Mouse (Mus musculus) kidney, adult 2 months (tissue): ENCODE results near the gene Galnt6. TPM values are rescaled to one million over a fixed set of nuclear protein-coding genes. Genes with fewer than 3 reads are reported as not detected.
A peak's percentile ranks its signal among the peaks of the same experiment; 100 is the strongest.

ENCODE experiments used
- DNase-seq: peaks from one replicate; pipeline ENCODE4 v3.0.0; 2021
- H3K27ac ChIP-seq: fragments of 200-500 bp; 2 replicates; pipeline ENCODE4 v1.5.1; 2012; ENCODE audit warnings: low read depth, low read length, control low read depth, inconsistent platforms; ENCODE audit not compliant: insufficient read depth
- H3K27me3 ChIP-seq: fragments of 200-500 bp; replicated peaks from 2 replicates; pipeline ENCODE4 v1.6.1; 2012; ENCODE audit warnings: mild to moderate bottlenecking, moderate library complexity, low read length, inconsistent platforms; ENCODE audit not compliant: control insufficient read depth, insufficient read depth
- H3K36me3 ChIP-seq: fragments of 200-500 bp; 2 replicates; pipeline ENCODE4 v1.6.1; 2012; ENCODE audit warnings: mild to moderate bottlenecking, moderate library complexity, low read length, inconsistent platforms; ENCODE audit not compliant: control insufficient read depth, insufficient read depth
- H3K4me1 ChIP-seq: fragments of 200-500 bp; 2 replicates; pipeline ENCODE4 v1.6.1; 2011; ENCODE audit warnings: low read length; ENCODE audit not compliant: control insufficient read depth, insufficient read depth
- H3K4me3 ChIP-seq: fragments of 200-500 bp; 2 replicates; pipeline ENCODE4 v1.5.1; 2011; ENCODE audit warnings: mild to moderate bottlenecking, low read depth, low read length, control low read depth; ENCODE audit not compliant: insufficient read depth
- CTCF ChIP-seq: fragments of 200-500 bp; conservative IDR thresholded peaks from 2 replicates; pipeline ENCODE4 v1.5.1; 2011; ENCODE audit warnings: low read depth, mild to moderate bottlenecking, control low read depth, low read length, moderate library complexity, mixed read lengths; ENCODE audit not compliant: insufficient read depth, insufficient read length
- POLR2A ChIP-seq: fragments of 200-500 bp; IDR thresholded peaks from one replicate; pipeline ENCODE4 v1.6.1; 2011; ENCODE audit warnings: low read depth, low read length, control low read depth
- WGBS: fragments of 180-500 bp; shearing (Covaris S2); methylation state at CpG from one replicate; pipeline ENCODE4 v1.1.7; 2018; 5-methylcytosine and 5-hydroxymethylcytosine counted together
- polyA plus RNA-seq: library from polyadenylated mRNA; depleted of rRNA; stranded (reverse); fragments of >200 nt; gene quantifications from 2 replicates; pipeline ENCODE4 v1.2.3, GENCODE M21; 2012

Gene Galnt6
- polyA plus RNA-seq, 1 experiment: 1.2 TPM

GRCm38 (mm10) chr15:100669337-100669736 is 59.8 kb downstream of the Galnt6 start, which contains the start of gene Bin2:
Bin2 (minus strand) TSS chr15:100669553.
- TF ChIP-seq CTCF: no peak
- no peak for TF ChIP-seq POLR2A
- no peaks in the 10 kb centered on the region for H3K27me3 ChIP-seq
- WGBS: 87% methylated on average over 20 of the region's 20 CpGs
- H3K36me3 ChIP-seq: no peaks in the 10 kb centered on the region
- H3K4me3 ChIP-seq: no peak within 1 kb of the TSS; the same call in none of the 2 replicates
- H3K4me1 ChIP-seq: no peaks in the 10 kb centered on the region; the same call in 1 of the 2 replicates
- H3K27ac ChIP-seq: no peak within 1 kb of the TSS
- no peak for DNase-seq

GRCm38 (mm10) chr15:100667871-100668545 is 61.2 kb downstream of the Galnt6 start:
- H3K27me3 ChIP-seq: no peaks in the 10 kb centered on the region
- no peak overlapping the region for H3K27ac ChIP-seq
- H3K4me3 ChIP-seq: no peak overlapping the region
- H3K36me3 ChIP-seq: no peaks in the 10 kb centered on the region
- WGBS: 83% methylated on average over 5 of the region's 5 CpGs
- H3K4me1 ChIP-seq: no peaks in the 10 kb centered on the region; the same call in 1 of the 2 replicates
- TF ChIP-seq CTCF: no peak
- TF ChIP-seq POLR2A: no peak
- no peak for DNase-seq

DNA sequence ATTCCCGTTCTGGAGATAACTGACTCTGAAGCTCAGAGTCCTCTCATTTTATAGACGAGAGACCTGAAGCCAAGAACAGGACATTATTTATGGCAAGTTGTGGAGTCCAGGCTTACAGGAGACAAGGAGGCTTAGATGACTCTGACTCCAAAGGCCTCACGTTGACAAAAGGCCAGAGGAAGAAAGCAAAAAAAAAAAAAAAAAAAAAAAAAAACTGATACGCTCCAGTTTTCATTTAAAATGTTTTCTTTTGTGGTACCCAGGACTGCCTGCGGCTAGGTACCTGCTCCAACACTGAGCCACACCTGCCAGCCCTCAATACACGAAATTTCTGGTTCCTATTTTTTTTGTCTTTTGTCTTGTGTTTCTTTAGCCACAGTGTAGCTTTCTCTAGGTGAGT is 61.8 kb downstream of the Galnt6 start:
- no peak overlapping the region for H3K4me3 ChIP-seq
- no peak for DNase-seq
- H3K4me1 ChIP-seq: no peaks in the 10 kb centered on the region; the same call in 1 of the 2 replicates
- no peaks in the 10 kb centered on the region for H3K36me3 ChIP-seq
- no peaks in the 10 kb centered on the region for H3K27me3 ChIP-seq
- WGBS: 53% methylated on average over 6 of the region's 6 CpGs
- TF ChIP-seq POLR2A: no peak
- TF ChIP-seq CTCF: no peak
- no peak overlapping the region for H3K27ac ChIP-seq

DNA sequence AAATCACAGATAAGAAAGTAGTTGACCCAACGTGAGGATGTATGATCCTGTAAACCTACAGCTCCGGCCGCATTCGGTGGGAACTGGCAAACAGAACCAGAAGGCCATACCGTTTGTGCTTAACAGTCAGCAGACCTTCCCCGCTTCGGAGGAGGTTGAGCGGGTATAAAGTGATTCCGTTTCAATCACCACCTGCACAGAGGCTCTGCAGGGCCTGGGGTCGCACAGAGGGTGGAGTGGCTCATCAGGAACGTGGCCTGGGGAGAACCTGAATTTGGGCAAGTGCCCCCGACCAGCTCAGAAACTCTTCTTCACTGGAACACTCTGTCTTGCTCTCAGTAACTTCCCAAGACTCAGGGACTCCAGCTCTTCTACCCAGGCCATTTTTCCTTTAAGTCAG is 62.3 kb downstream of the Galnt6 start:
- Histone ChIP-seq H3K27me3 (no peaks in the 10 kb centered on the region), H3K4me3 (no peak overlapping the region), H3K27ac (no peak overlapping the region), H3K4me1 (no peaks in the 10 kb centered on the region; the same call in 1 of the 2 replicates), H3K36me3 (no peaks in the 10 kb centered on the region)
- 64% methylated on average over 12 of the region's 12 CpGs for WGBS
- no peak for TF ChIP-seq POLR2A
- no peak for TF ChIP-seq CTCF
- DNase-seq: no peak

DNA sequence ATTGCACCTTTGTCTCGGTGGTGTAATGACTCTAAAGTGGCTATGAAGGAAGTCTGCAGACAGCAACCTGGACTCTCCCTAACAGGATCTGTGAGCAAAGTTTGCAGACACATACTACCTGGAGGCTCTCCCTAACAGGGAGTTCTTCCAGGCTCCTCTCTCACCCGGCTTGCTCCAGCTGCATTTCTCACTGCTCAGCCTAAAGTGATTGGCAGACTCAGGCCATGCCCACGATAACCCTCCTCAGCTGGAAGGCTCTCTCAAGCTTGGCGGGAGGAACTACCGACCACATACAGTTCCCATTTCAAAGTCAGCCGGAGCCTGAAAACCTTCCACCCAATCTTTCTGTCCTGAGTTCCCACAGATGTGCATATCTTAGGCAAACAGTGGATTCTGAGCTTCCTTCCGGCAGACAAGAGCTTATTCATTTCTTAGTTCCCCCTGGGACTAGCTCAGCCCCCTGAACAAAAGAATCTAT is 62.9 kb downstream of the Galnt6 start:
- TF ChIP-seq CTCF (no peak), POLR2A (no peak)
- Histone ChIP-seq H3K36me3 (no peaks in the 10 kb centered on the region), H3K4me3 (no peak overlapping the region), H3K4me1 (no peaks in the 10 kb centered on the region; the same call in 1 of the 2 replicates), H3K27ac (no peak overlapping the region), H3K27me3 (no peaks in the 10 kb centered on the region)
- DNase-seq: peak; percentile 26
- 19% methylated on average over 7 of the region's 7 CpGs for WGBS

- Histone ChIP-seq H3K4me1 (no peaks in the 10 kb centered on the region; the same call in 1 of the 2 replicates), H3K4me3 (no peak overlapping the region), H3K27me3 (no peaks in the 10 kb centered on the region), H3K27ac (no peak overlapping the region), H3K36me3 (no peaks in the 10 kb centered on the region)
- no peak for DNase-seq
- WGBS: 55% methylated on average over 9 of the region's 9 CpGs
- TF ChIP-seq CTCF: no peak
- TF ChIP-seq POLR2A: no peak
Observed at GRCm38 (mm10) chr15:100665411-100666218, 63.6 kb downstream of the Galnt6 start.

DNA sequence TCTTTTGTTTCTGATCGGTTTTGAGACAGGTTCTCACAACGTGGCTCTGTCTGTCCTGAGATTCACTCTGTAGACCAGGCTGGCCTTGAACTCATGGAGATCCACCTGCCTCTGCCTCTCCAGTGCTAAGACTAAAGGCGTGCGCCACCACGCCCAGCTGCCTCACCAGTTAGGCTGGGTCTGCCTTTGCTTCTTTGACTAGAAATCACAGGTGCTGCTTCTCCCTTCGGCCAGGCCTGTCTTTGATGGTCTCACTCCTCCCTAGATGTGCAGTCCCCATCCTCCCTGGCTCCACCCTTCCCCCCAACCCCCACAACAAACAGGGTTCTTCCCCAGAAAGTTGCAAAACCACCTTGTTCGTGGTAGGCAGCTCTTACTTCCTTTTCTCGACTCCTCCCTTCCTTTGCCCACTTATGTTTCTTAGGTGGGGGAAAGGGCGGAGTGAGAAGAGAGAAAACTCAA is 64.3 kb downstream of the Galnt6 start:
- 82% methylated on average over 9 of the region's 9 CpGs for WGBS
- TF ChIP-seq CTCF: no peak
- TF ChIP-seq POLR2A: no peak
- Histone ChIP-seq H3K36me3 (no peaks in the 10 kb centered on the region), H3K27ac (no peak overlapping the region), H3K27me3 (no peaks in the 10 kb centered on the region), H3K4me1 (no peaks in the 10 kb centered on the region; the same call in 1 of the 2 replicates), H3K4me3 (no peak overlapping the region)
- DNase-seq: no peak
